Mouse (Mus musculus) midbrain, embryonic 16.5 days (tissue): ENCODE results near the gene Vps26c. TPM values are rescaled to one million over a fixed set of nuclear protein-coding genes. Genes with fewer than 3 reads are reported as not detected.

Source experiments
- ATAC-seq: fragments of 200-750 bp; cut with Nextera tagmentation; 2 replicates; pipeline ENCODE4 v1.8.0; 2017; ENCODE audit warnings: moderate TSS enrichment
- H3K27ac ChIP-seq: fragments of 300-500 bp; sonication (generic); 2 replicates; pipeline ENCODE4 v1.5.1; 2014; ENCODE audit warnings: mild to moderate bottlenecking, low read length, mixed read lengths
- H3K27me3 ChIP-seq: fragments of 300-500 bp; sonication (generic); 2 replicates; pipeline ENCODE4 v1.6.1; 2014; ENCODE audit warnings: low read depth, low read length, mixed read lengths; ENCODE audit not compliant: control insufficient read depth, insufficient read depth
- H3K36me3 ChIP-seq: fragments of 300-500 bp; sonication (generic); 2 replicates; pipeline ENCODE4 v1.6.1; 2014; ENCODE audit warnings: mild to moderate bottlenecking, low read length, moderate library complexity, mixed read lengths; ENCODE audit not compliant: control insufficient read depth, insufficient read depth
- H3K4me1 ChIP-seq: fragments of 300-500 bp; sonication (generic); 2 replicates; pipeline ENCODE4 v1.6.1; 2014; ENCODE audit warnings: mild to moderate bottlenecking, low read length, mixed read lengths; ENCODE audit not compliant: control insufficient read depth, insufficient read depth
- H3K4me2 ChIP-seq: fragments of 300-500 bp; sonication (generic); 2 replicates; pipeline ENCODE4 v1.6.1; 2014; ENCODE audit warnings: mild to moderate bottlenecking, low read length, mixed read lengths
- H3K4me3 ChIP-seq: fragments of 300-500 bp; sonication (generic); 2 replicates; pipeline ENCODE4 v1.5.1; 2014; ENCODE audit warnings: low read depth, mild to moderate bottlenecking, low read length, moderate library complexity, mixed read lengths
- H3K9ac ChIP-seq: fragments of 300-500 bp; sonication (generic); 2 replicates; pipeline ENCODE4 v1.6.1; 2014; ENCODE audit warnings: low read depth, low read length, mixed read lengths
- H3K9me3 ChIP-seq: fragments of 300-500 bp; sonication (generic); replicated peaks from 2 replicates; pipeline ENCODE4 v1.6.1; 2014; ENCODE audit warnings: mild to moderate bottlenecking, low read length, mixed read lengths; ENCODE audit not compliant: control insufficient read depth, poor library complexity, severe bottlenecking
- WGBS: fragments of 180-500 bp; shearing (Covaris S2); extraction: QIAGEN DNeasy Blood & Tissue Kit; methylation state at CpG from one replicate; pipeline ENCODE4 v1.1.7; 2014; 5-methylcytosine and 5-hydroxymethylcytosine counted together
- polyA plus RNA-seq: library from polyadenylated mRNA; unstranded; fragments of >200 nt; fragmentation: Nextera tagmentation; extraction: Ambion mirVana; gene quantifications from 2 replicates; pipeline ENCODE4 v1.2.1, GENCODE M21; 2015

Vps26c gene
- 80.6 and 83.5 TPM in 2 replicates for polyA plus RNA-seq

DNA sequence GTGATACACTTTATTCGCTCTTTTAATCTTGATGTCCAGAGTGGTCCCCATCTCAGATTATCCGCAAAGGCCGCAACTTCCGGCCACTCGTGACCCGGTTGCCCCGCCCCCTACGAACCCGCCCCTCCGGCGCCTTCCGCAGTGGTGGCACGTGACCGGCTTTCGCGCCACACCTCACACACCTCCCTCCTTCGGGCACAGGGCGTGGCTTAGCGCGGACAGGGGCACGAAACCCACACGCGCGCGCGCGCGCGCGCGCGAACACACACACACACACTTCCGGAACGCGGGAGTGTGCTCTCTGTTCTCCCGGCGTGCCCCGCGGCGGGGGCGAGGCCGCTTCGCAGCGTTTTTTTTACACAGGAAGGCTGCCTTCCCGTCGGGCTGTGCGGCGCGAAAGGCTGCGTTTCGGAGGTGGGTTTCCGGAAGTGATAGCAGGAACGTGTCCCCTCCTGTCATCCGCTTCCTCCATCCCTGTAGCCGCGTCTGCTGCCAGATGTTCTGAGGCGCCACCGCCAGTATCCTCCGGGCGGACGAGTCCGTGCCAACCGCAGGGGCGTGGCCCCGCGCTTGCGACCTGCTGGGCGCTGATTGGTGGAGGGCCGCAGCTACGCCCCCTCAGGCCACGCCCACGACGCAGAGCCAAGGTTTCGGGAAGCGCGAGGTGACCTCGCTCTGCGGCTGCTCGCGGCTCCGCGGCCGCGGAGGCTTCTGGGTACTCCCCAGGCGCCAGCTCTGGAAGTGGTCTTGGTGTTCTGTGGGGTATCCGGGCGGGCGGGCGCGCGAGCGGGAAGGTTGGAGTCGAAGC is at the start of gene Vps26c:
TSS of gene Vps26c (minus strand) at position 487 of the 808 bp plus-strand sequence.
- H3K4me1 ChIP-seq, result peaks cover 23% of the 10 kb centered on the region
- H3K27me3 ChIP-seq, result no peaks in the 10 kb centered on the region
- peak; percentile 92 for ATAC-seq
- H3K9ac ChIP-seq, result peak within 1 kb of the TSS; percentile 67
- H3K4me2 ChIP-seq, result peak within 1 kb of the TSS; percentile 73
- H3K36me3 ChIP-seq, result no peaks in the 10 kb centered on the region
- under 1% methylated on average over 93 of the region's 93 CpGs for WGBS
- H3K9me3 ChIP-seq, result no peaks in the 10 kb centered on the region
- H3K27ac ChIP-seq, result peak within 1 kb of the TSS; percentile 86
- H3K4me3 ChIP-seq, result peak within 1 kb of the TSS; percentile 68

DNA sequence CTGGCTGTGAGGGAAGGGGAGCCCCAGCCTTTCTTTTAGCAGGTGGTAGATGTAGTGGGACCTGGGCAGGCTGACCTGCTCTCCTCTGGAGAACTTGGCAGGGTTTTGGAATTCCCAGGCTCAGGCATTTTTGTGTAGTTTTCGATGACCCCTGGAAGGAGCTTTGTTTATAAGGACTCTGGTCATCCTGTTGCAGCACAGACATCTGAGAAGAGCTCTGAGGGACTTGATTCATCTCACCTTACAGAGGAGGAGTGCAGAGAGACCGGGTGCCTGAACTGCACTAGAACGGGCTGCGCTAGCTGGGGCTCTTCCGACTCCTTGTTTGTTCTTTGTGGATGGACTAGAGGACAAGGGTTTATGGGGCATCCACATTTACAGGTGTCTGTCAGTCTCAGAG is 49.1 kb upstream of the Vps26c start:
- no peak for ATAC-seq
- Histone ChIP-seq H3K27ac (no peak overlapping the region), H3K4me3 (no peak overlapping the region), H3K36me3 (no peaks in the 10 kb centered on the region), H3K9me3 (no peaks in the 10 kb centered on the region), H3K27me3 (no peaks in the 10 kb centered on the region), H3K4me1 (peaks cover 47% of the 10 kb centered on the region), H3K4me2 (no peak overlapping the region), H3K9ac (no peak overlapping the region)
- WGBS, result 80% methylated on average over 5 of the region's 5 CpGs

DNA sequence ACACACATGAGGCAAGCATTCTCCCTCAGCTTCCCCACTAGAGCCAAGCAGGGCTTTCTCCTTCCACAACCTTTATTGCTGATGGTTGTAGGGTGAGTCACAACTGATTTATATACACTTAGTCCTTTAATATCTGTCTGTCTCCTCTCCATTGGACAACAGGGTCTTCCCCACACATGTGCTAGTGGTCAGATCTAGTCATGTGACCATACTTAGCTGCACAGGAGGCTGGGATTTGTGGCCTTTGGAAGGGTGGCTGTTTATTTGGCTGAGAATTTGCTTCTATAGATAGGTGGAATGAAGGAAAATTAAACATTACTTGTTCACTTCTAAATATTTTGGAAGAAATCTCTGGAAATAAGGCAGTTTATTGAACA is 48.1 kb upstream of the Vps26c start:
- no peak for ATAC-seq
- H3K4me2 ChIP-seq, result no peak overlapping the region
- H3K4me1 ChIP-seq, result peaks cover 46% of the 10 kb centered on the region
- H3K9me3 ChIP-seq, result no peaks in the 10 kb centered on the region
- H3K27ac ChIP-seq, result no peak overlapping the region
- no peaks in the 10 kb centered on the region for H3K36me3 ChIP-seq
- no peaks in the 10 kb centered on the region for H3K27me3 ChIP-seq
- H3K4me3 ChIP-seq, result no peak overlapping the region
- H3K9ac ChIP-seq, result no peak overlapping the region

DNA sequence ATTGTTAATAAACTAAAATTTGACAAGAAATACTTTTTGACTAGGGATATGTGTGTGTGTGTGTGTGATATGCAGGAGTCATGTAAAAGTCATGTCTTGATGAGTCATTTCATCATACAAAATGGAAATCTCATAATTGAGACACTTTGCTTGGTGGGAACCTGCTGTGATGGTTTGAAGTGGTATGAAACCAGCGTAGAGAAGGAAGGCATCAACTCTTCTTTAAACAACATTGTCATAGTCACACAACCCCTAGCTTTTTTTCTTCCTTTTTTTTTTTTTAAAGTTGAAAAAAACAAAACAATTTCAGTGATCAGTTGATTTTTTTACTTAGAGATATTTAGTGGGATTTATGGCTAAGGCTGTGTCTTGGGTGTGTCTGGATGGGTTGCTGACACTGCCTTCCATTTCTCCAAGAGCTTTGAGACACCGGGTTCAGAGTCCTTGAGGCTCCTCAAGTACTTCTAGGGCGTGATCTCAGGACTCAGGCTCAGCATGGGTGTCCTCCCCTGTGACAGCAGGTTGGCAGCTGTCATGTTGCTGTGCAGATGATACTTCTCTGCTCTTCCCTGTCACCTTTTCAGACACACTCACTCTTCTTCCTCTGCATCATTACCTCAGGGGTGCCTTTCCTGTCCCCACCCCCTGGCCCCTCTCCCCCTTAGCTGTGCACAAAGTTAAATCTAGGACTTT is 47.5 kb upstream of the Vps26c start:
- Histone ChIP-seq H3K27ac (no peak overlapping the region), H3K36me3 (no peaks in the 10 kb centered on the region), H3K27me3 (no peaks in the 10 kb centered on the region), H3K9ac (no peak overlapping the region), H3K4me3 (no peak overlapping the region), H3K9me3 (no peaks in the 10 kb centered on the region), H3K4me2 (no peak overlapping the region), H3K4me1 (peaks cover 46% of the 10 kb centered on the region)
- no peak for ATAC-seq
- WGBS, result 81% methylated on average over 3 of the region's 3 CpGs

DNA sequence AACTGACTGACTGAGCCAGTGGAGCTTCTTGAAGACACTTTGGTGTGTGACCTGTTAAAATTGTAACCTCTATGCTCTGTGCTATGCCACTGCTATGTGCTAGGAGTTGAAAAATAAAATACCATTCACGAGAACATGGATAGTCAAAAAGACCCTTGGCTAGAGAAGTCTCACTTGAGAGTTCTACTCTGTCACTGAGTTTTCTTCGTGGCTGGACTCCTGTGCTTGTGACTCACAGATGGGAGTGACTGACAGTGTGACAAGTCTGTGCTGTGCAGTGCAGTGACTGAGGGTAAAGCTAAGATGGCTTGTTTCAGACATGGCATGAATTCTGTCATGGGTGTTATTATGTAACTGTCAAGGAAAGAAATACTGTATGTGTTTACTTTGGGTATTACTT is 45.8 kb upstream of the Vps26c start:
- no peak for ATAC-seq
- Histone ChIP-seq H3K4me1 (peaks cover 41% of the 10 kb centered on the region), H3K4me3 (no peak overlapping the region), H3K4me2 (peak overlapping the region; percentile 45), H3K9ac (no peak overlapping the region), H3K36me3 (no peaks in the 10 kb centered on the region), H3K27me3 (no peaks in the 10 kb centered on the region), H3K27ac (no peak overlapping the region), H3K9me3 (no peaks in the 10 kb centered on the region)
- 30% methylated on average over 2 of the region's 2 CpGs for WGBS

DNA sequence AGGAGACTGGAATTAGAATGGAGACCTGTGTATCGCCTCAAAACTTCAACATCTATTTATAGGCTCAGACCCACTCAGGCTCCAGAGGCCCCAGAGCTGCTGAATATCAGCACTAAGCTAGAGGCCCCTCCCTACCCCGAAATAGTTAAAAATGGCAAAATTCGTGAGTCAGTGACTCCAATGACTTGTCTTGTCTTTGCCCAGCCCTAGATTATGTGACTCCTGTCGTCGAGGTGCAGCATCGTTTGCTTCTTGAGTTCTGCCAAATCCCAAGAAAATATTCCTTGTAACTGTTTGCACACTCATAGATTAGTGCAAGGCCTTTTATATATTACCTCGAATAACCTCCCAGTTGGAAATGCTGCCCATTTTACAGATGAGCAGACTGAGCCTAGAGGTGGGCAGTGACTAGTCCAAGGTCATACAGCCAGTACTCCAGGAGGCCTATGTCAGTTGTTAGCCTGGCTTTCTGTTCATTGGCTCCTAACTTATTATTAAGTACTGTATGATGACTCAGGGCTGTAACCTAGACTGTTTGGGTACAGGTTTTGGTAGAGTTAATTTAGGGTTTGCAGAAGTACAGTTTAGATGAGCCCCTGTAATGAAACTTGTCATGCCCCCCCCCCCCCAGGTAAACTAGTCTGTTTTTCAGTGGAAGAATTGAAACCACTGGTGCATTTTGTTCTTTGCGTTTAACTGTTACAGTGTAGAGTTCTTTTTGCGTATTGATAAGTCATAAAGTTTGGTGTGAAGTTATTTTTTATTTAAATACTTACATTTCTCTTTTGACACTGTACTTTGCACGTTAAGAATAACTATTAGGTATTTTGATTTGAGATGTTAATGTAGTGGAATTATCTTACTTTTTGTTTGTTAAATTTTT is 44.7 kb upstream of the Vps26c start:
- no peaks in the 10 kb centered on the region for H3K36me3 ChIP-seq
- H3K4me3 ChIP-seq, result peak overlapping the region; percentile 99
- ATAC-seq, result no peak
- peaks cover 39% of the 10 kb centered on the region for H3K4me1 ChIP-seq
- peak overlapping the region; percentile 100 for H3K27ac ChIP-seq
- H3K9me3 ChIP-seq, result no peaks in the 10 kb centered on the region
- peak overlapping the region; percentile 98 for H3K9ac ChIP-seq
- peak overlapping the region; percentile 93 for H3K4me2 ChIP-seq
- no peaks in the 10 kb centered on the region for H3K27me3 ChIP-seq
- WGBS, result 25% methylated on average over 10 of the region's 10 CpGs

DNA sequence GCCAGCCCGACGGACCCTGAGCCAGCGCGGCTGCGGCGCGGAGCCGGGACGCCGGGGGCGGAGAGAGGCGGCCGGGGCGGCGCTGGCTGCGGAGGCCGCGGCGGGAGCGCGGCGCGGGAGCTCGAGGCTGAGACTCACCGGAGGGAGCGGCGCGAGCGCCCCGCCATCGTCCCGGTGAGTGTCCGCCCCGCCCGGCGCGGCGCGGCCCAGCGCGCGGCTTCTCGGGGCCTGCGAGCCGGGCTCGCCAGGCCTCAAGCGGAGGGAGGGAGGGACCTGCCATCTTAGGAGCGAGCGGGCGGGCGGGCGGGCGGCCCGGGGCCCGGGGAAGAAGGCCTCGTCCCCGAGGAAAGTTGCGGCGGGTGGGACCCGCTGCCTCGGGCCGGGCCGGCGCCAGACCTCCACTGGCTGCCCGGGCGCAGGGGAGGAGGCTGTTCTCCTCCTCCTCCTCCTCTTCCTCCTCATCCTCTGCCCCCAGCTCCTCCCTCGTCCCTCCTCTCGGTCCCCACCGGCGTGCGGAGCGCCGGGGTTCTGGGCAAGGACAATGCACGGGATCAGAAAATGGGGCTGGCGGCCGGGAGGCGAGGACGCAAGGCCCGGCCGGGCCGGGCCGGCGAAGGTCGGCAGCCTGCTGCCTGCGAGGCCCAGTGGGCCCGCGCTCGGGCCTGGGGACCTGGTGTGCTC is 43.9 kb upstream of the Vps26c start:
- ATAC-seq, result peak; percentile 10
- Histone ChIP-seq H3K36me3 (no peaks in the 10 kb centered on the region), H3K27ac (peak overlapping the region; percentile 100), H3K4me2 (peak overlapping the region; percentile 93), H3K9me3 (no peaks in the 10 kb centered on the region), H3K4me1 (peaks cover 34% of the 10 kb centered on the region), H3K27me3 (no peaks in the 10 kb centered on the region), H3K9ac (peak overlapping the region; percentile 98), H3K4me3 (peak overlapping the region; percentile 99)
- 0% methylated on average over 55 of the region's 88 CpGs for WGBS
